Mouse (Mus musculus): Measurements from ENCODE around the gene Arhgef17. TPM values are rescaled to one million over a fixed set of nuclear protein-coding genes. Genes with fewer than 3 reads are reported as not detected.
A peak's percentile ranks its signal among the peaks of the same experiment; 100 is the strongest.

Arhgef17 gene
- polyA plus RNA-seq, 1 experiment from 2014 or later = 12.9 TPM

- Histone ChIP-seq H3K9ac (replicated peaks) (no peak overlapping the region), H3K27me3 (replicated peaks) (no peaks in the 10 kb centered on the region), H3K9me3 (replicated peaks) (no peaks in the 10 kb centered on the region), H3K4me3 (replicated peaks) (no peak overlapping the region), H3K4me2 (no peak overlapping the region), H3K27ac (replicated peaks) (no peak overlapping the region), H3K36me3 (peaks cover 18% of the 10 kb centered on the region), H3K4me1 (no peaks in the 10 kb centered on the region)
- no peak for ATAC-seq (ENCODE audit: low FRiP score)
- WGBS = 81% methylated on average over 4 of the region's 4 CpGs
Observed at GRCm38 (mm10) chr7:100868551-100868950, 63.4 kb downstream of the Arhgef17 start.

- Histone ChIP-seq H3K4me3 (replicated peaks) (no peak overlapping the region), H3K4me1 (peaks cover 2% of the 10 kb centered on the region), H3K27ac (replicated peaks) (no peak overlapping the region), H3K4me2 (no peak overlapping the region), H3K27me3 (replicated peaks) (no peaks in the 10 kb centered on the region), H3K36me3 (peaks cover 8% of the 10 kb centered on the region), H3K9ac (replicated peaks) (no peak overlapping the region; the same call in 1 of the 2 replicates), H3K9me3 (replicated peaks) (no peaks in the 10 kb centered on the region)
- 59% methylated on average over 2 of the region's 2 CpGs for WGBS
- ATAC-seq (ENCODE audit: low FRiP score) = no peak
Observed at GRCm38 (mm10) chr7:100867561-100867960, 64.3 kb downstream of the Arhgef17 start.

- H3K9me3 ChIP-seq (replicated peaks) = no peaks in the 10 kb centered on the region
- H3K9ac ChIP-seq (replicated peaks) = no peak overlapping the region
- H3K36me3 ChIP-seq = no peaks in the 10 kb centered on the region
- H3K4me3 ChIP-seq (replicated peaks) = no peak overlapping the region
- WGBS = 4% methylated on average over 3 of the region's 3 CpGs
- H3K27ac ChIP-seq (replicated peaks) = no peak overlapping the region
- no peak overlapping the region for H3K4me2 ChIP-seq
- no peak for ATAC-seq (ENCODE audit: low FRiP score)
- no peaks in the 10 kb centered on the region for H3K27me3 ChIP-seq (replicated peaks)
- peaks cover 11% of the 10 kb centered on the region for H3K4me1 ChIP-seq
Observed at GRCm38 (mm10) chr7:100866675-100867074, 65.2 kb downstream of the Arhgef17 start.

GRCm38 (mm10) chr7:100862828-100863638 lies 68.9 kb downstream of the Arhgef17 start, which contains the start of gene Relt:
Gene Relt (minus strand): TSS chr7:100863446.
- H3K4me1 ChIP-seq = peaks cover 14% of the 10 kb centered on the region
- peak within 1 kb of the TSS; percentile 87 for H3K27ac ChIP-seq (replicated peaks)
- WGBS = under 1% methylated on average over 77 of the region's 91 CpGs
- no peaks in the 10 kb centered on the region for H3K9me3 ChIP-seq (replicated peaks)
- H3K9ac ChIP-seq (replicated peaks) = peak within 1 kb of the TSS; percentile 82
- H3K4me2 ChIP-seq = peak within 1 kb of the TSS; percentile 98
- peak; percentile 92 for ATAC-seq (ENCODE audit: low FRiP score)
- H3K36me3 ChIP-seq = no peaks in the 10 kb centered on the region
- no peaks in the 10 kb centered on the region for H3K27me3 ChIP-seq (replicated peaks)
- H3K4me3 ChIP-seq (replicated peaks) = peak within 1 kb of the TSS; percentile 86

- no peaks in the 10 kb centered on the region for H3K9me3 ChIP-seq (replicated peaks)
- peak overlapping the region; percentile 86 for H3K4me3 ChIP-seq (replicated peaks)
- peak overlapping the region; percentile 87; the same call in 1 of the 2 replicates for H3K27ac ChIP-seq (replicated peaks)
- H3K4me1 ChIP-seq = peaks cover 14% of the 10 kb centered on the region
- H3K36me3 ChIP-seq = no peaks in the 10 kb centered on the region
- H3K27me3 ChIP-seq (replicated peaks) = no peaks in the 10 kb centered on the region
- ATAC-seq (ENCODE audit: low FRiP score) = peak; percentile 1; the same call in 1 of the 2 replicates
- WGBS = 14% methylated on average over 4 of the region's 4 CpGs
- peak overlapping the region; percentile 82 for H3K9ac ChIP-seq (replicated peaks)
- H3K4me2 ChIP-seq = peak overlapping the region; percentile 98
Observed at GRCm38 (mm10) chr7:100862353-100862752, 69.6 kb downstream of the Arhgef17 start.

- Histone ChIP-seq H3K27ac (replicated peaks) (no peak overlapping the region), H3K4me3 (replicated peaks) (no peak overlapping the region), H3K4me1 (peaks cover 14% of the 10 kb centered on the region), H3K9ac (replicated peaks) (no peak overlapping the region), H3K36me3 (no peaks in the 10 kb centered on the region), H3K4me2 (no peak overlapping the region), H3K9me3 (replicated peaks) (no peaks in the 10 kb centered on the region), H3K27me3 (replicated peaks) (no peaks in the 10 kb centered on the region)
- WGBS = 91% methylated on average over 5 of the region's 5 CpGs
- no peak for ATAC-seq (ENCODE audit: low FRiP score)
Observed at GRCm38 (mm10) chr7:100861209-100861608, 70.7 kb downstream of the Arhgef17 start.

GRCm38 (mm10) chr7:100860450-100860849 lies 71.5 kb downstream of the Arhgef17 start:
- H3K9me3 ChIP-seq (replicated peaks) = no peaks in the 10 kb centered on the region
- ATAC-seq (ENCODE audit: low FRiP score) = no peak
- peaks cover 20% of the 10 kb centered on the region for H3K4me1 ChIP-seq
- no peak overlapping the region for H3K9ac ChIP-seq (replicated peaks)
- 87% methylated on average over 3 of the region's 3 CpGs for WGBS
- no peak overlapping the region for H3K4me3 ChIP-seq (replicated peaks)
- no peak overlapping the region for H3K27ac ChIP-seq (replicated peaks)
- H3K27me3 ChIP-seq (replicated peaks) = no peaks in the 10 kb centered on the region
- H3K36me3 ChIP-seq = no peaks in the 10 kb centered on the region
- H3K4me2 ChIP-seq = no peak overlapping the region

GRCm38 (mm10) chr7:100855795-100856573 lies 75.9 kb downstream of the Arhgef17 start:
- no peak overlapping the region for H3K4me2 ChIP-seq
- no peak overlapping the region for H3K4me3 ChIP-seq (replicated peaks)
- H3K9me3 ChIP-seq (replicated peaks) = no peaks in the 10 kb centered on the region
- whole genome bisulfite sequencing = 73% methylated on average over 5 of the region's 5 CpGs
- H3K36me3 ChIP-seq = no peaks in the 10 kb centered on the region
- H3K27me3 ChIP-seq (replicated peaks) = no peaks in the 10 kb centered on the region
- H3K9ac ChIP-seq (replicated peaks) = no peak overlapping the region
- no peak overlapping the region for H3K27ac ChIP-seq (replicated peaks)
- H3K4me1 ChIP-seq = peaks cover 38% of the 10 kb centered on the region
- no peak for ATAC-seq (ENCODE audit: low FRiP score)

- no peak for ATAC-seq (ENCODE audit: low FRiP score)
- H3K4me2 ChIP-seq = no peak overlapping the region
- H3K9me3 ChIP-seq (replicated peaks) = no peaks in the 10 kb centered on the region
- no peaks in the 10 kb centered on the region for H3K36me3 ChIP-seq
- 52% methylated on average over 4 of the region's 4 CpGs for WGBS
- H3K27ac ChIP-seq (replicated peaks) = no peak overlapping the region
- peaks cover 38% of the 10 kb centered on the region for H3K4me1 ChIP-seq
- no peak overlapping the region for H3K9ac ChIP-seq (replicated peaks)
- no peaks in the 10 kb centered on the region for H3K27me3 ChIP-seq (replicated peaks)
- no peak overlapping the region for H3K4me3 ChIP-seq (replicated peaks)
Observed at GRCm38 (mm10) chr7:100855300-100855699, 76.6 kb downstream of the Arhgef17 start.

GRCm38 (mm10) chr7:100854861-100855260 lies 77.0 kb downstream of the Arhgef17 start:
- no peaks in the 10 kb centered on the region for H3K9me3 ChIP-seq (replicated peaks)
- 64% methylated on average over 5 of the region's 5 CpGs for WGBS
- H3K9ac ChIP-seq (replicated peaks) = no peak overlapping the region
- no peak for ATAC-seq (ENCODE audit: low FRiP score)
- H3K27me3 ChIP-seq (replicated peaks) = no peaks in the 10 kb centered on the region
- H3K4me3 ChIP-seq (replicated peaks) = no peak overlapping the region
- H3K4me1 ChIP-seq = peaks cover 38% of the 10 kb centered on the region
- no peak overlapping the region for H3K27ac ChIP-seq (replicated peaks)
- no peaks in the 10 kb centered on the region for H3K36me3 ChIP-seq
- no peak overlapping the region for H3K4me2 ChIP-seq

- no peak overlapping the region for H3K4me3 ChIP-seq (replicated peaks)
- H3K9me3 ChIP-seq (replicated peaks) = no peaks in the 10 kb centered on the region
- no peaks in the 10 kb centered on the region for H3K27me3 ChIP-seq (replicated peaks)
- no peak for ATAC-seq (ENCODE audit: low FRiP score)
- peaks cover 38% of the 10 kb centered on the region for H3K4me1 ChIP-seq
- H3K9ac ChIP-seq (replicated peaks) = no peak overlapping the region
- H3K4me2 ChIP-seq = no peak overlapping the region
- H3K36me3 ChIP-seq = no peaks in the 10 kb centered on the region
- WGBS = 54% methylated on average over 6 of the region's 6 CpGs
- H3K27ac ChIP-seq (replicated peaks) = no peak overlapping the region
Observed at GRCm38 (mm10) chr7:100854137-100854814, 77.6 kb downstream of the Arhgef17 start.
